Mouse (Mus musculus): ENCODE results near the gene Ntrk1. TPM values are rescaled to one million over a fixed set of nuclear protein-coding genes. Genes with fewer than 3 reads are reported as not detected.
A peak's percentile ranks its signal among the peaks of the same experiment; 100 is the strongest.

The Ntrk1 gene
- polyA plus RNA-seq, 1 experiment = not detected

- H3K4me1 ChIP-seq (ENCODE audit: control insufficient read depth, insufficient read depth, low read length) = peaks cover 12% of the 10 kb centered on the region
- H3K4me3 ChIP-seq (ENCODE audit: insufficient read depth, low read depth, low read length) = no peak overlapping the region
- TF ChIP-seq CTCF (IDR thresholded peaks at IDR 0.05; ENCODE audit: insufficient read depth, low read depth, low read length) (no peak), POLR2A (IDR thresholded peaks at IDR 0.05; ENCODE audit: insufficient read depth, low read depth, low read length) (no peak)
- WGBS = 27% methylated on average over 15 of the region's 15 CpGs
- H3K27ac ChIP-seq (ENCODE audit: insufficient read depth, low read depth, low read length) = no peak overlapping the region
Observed at GRCm38 (mm10) chr3:87763683-87764289, 31.2 kb downstream of the Ntrk1 start.

- no peak overlapping the region for H3K27ac ChIP-seq (ENCODE audit: insufficient read depth, low read depth, low read length)
- TF ChIP-seq CTCF (IDR thresholded peaks at IDR 0.05; ENCODE audit: insufficient read depth, low read depth, low read length) = no peak
- no peak for TF ChIP-seq POLR2A (IDR thresholded peaks at IDR 0.05; ENCODE audit: insufficient read depth, low read depth, low read length)
- H3K4me3 ChIP-seq (ENCODE audit: insufficient read depth, low read depth, low read length) = no peak overlapping the region
- 0 out of 2 replicates have a peak, but pooled peaks cover 10% of the 10 kb centered on the region for H3K4me1 ChIP-seq (ENCODE audit: control insufficient read depth, insufficient read depth, low read length)
- WGBS = 73% methylated on average over 4 of the region's 4 CpGs
Observed at GRCm38 (mm10) chr3:87763202-87763601, 31.8 kb downstream of the Ntrk1 start.

GRCm38 (mm10) chr3:87761408-87762375, 33.3 kb downstream of the Ntrk1 start:
- TF ChIP-seq POLR2A (IDR thresholded peaks at IDR 0.05; ENCODE audit: insufficient read depth, low read depth, low read length) (no peak), CTCF (IDR thresholded peaks at IDR 0.05; ENCODE audit: insufficient read depth, low read depth, low read length) (no peak)
- WGBS = 81% methylated on average over 20 of the region's 20 CpGs
- H3K4me3 ChIP-seq (ENCODE audit: insufficient read depth, low read depth, low read length) = no peak overlapping the region
- no peak overlapping the region for H3K27ac ChIP-seq (ENCODE audit: insufficient read depth, low read depth, low read length)
- H3K4me1 ChIP-seq (ENCODE audit: control insufficient read depth, insufficient read depth, low read length) = 0 out of 2 replicates have a peak, but pooled peaks cover 10% of the 10 kb centered on the region

GRCm38 (mm10) chr3:87758641-87759040, 36.3 kb downstream of the Ntrk1 start:
- Histone ChIP-seq H3K4me3 (ENCODE audit: insufficient read depth, low read depth, low read length) (no peak overlapping the region), H3K27ac (ENCODE audit: insufficient read depth, low read depth, low read length) (no peak overlapping the region), H3K4me1 (ENCODE audit: control insufficient read depth, insufficient read depth, low read length) (peaks cover 11% of the 10 kb centered on the region)
- TF ChIP-seq CTCF (IDR thresholded peaks at IDR 0.05; ENCODE audit: insufficient read depth, low read depth, low read length) = no peak
- TF ChIP-seq POLR2A (IDR thresholded peaks at IDR 0.05; ENCODE audit: insufficient read depth, low read depth, low read length) = no peak
- 65% methylated on average over 4 of the region's 5 CpGs for WGBS

- peaks cover 7% of the 10 kb centered on the region for H3K4me1 ChIP-seq (ENCODE audit: control insufficient read depth, insufficient read depth, low read length)
- H3K4me3 ChIP-seq (ENCODE audit: insufficient read depth, low read depth, low read length) = no peak overlapping the region
- H3K27ac ChIP-seq (ENCODE audit: insufficient read depth, low read depth, low read length) = no peak overlapping the region
- no peak for TF ChIP-seq POLR2A (IDR thresholded peaks at IDR 0.05; ENCODE audit: insufficient read depth, low read depth, low read length)
- no peak for TF ChIP-seq CTCF (IDR thresholded peaks at IDR 0.05; ENCODE audit: insufficient read depth, low read depth, low read length)
- 59% methylated on average over 20 of the region's 20 CpGs for WGBS
Observed at GRCm38 (mm10) chr3:87756488-87756887, 38.5 kb downstream of the Ntrk1 start.

- peaks cover 7% of the 10 kb centered on the region for H3K4me1 ChIP-seq (ENCODE audit: control insufficient read depth, insufficient read depth, low read length)
- no peak overlapping the region for H3K27ac ChIP-seq (ENCODE audit: insufficient read depth, low read depth, low read length)
- H3K4me3 ChIP-seq (ENCODE audit: insufficient read depth, low read depth, low read length) = peak overlapping the region; percentile 33
- WGBS = 6% methylated on average over 24 of the region's 24 CpGs
- TF ChIP-seq CTCF (IDR thresholded peaks at IDR 0.05; ENCODE audit: insufficient read depth, low read depth, low read length) (peak; percentile 88), POLR2A (IDR thresholded peaks at IDR 0.05; ENCODE audit: insufficient read depth, low read depth, low read length) (no peak)
Observed at GRCm38 (mm10) chr3:87755964-87756363, 39.0 kb downstream of the Ntrk1 start.

- Histone ChIP-seq H3K4me3 (ENCODE audit: insufficient read depth, low read depth, low read length) (no peak overlapping the region), H3K27ac (ENCODE audit: insufficient read depth, low read depth, low read length) (no peak overlapping the region), H3K4me1 (ENCODE audit: control insufficient read depth, insufficient read depth, low read length) (peaks cover 7% of the 10 kb centered on the region)
- TF ChIP-seq POLR2A (IDR thresholded peaks at IDR 0.05; ENCODE audit: insufficient read depth, low read depth, low read length) (no peak), CTCF (IDR thresholded peaks at IDR 0.05; ENCODE audit: insufficient read depth, low read depth, low read length) (no peak)
- WGBS = 83% methylated on average over 13 of the region's 13 CpGs
Observed at GRCm38 (mm10) chr3:87753829-87754228, 41.1 kb downstream of the Ntrk1 start.

- WGBS = 86% methylated on average over 3 of the region's 3 CpGs
- TF ChIP-seq CTCF (IDR thresholded peaks at IDR 0.05; ENCODE audit: insufficient read depth, low read depth, low read length) (no peak), POLR2A (IDR thresholded peaks at IDR 0.05; ENCODE audit: insufficient read depth, low read depth, low read length) (no peak)
- no peak overlapping the region for H3K4me3 ChIP-seq (ENCODE audit: insufficient read depth, low read depth, low read length)
- H3K4me1 ChIP-seq (ENCODE audit: control insufficient read depth, insufficient read depth, low read length) = peaks cover 7% of the 10 kb centered on the region
- H3K27ac ChIP-seq (ENCODE audit: insufficient read depth, low read depth, low read length) = no peak overlapping the region
Observed at GRCm38 (mm10) chr3:87752567-87752966, 42.4 kb downstream of the Ntrk1 start.

GRCm38 (mm10) chr3:87749977-87750376, 45.0 kb downstream of the Ntrk1 start:
- WGBS = 96% methylated on average over 12 of the region's 12 CpGs
- TF ChIP-seq CTCF (IDR thresholded peaks at IDR 0.05; ENCODE audit: insufficient read depth, low read depth, low read length) (no peak), POLR2A (IDR thresholded peaks at IDR 0.05; ENCODE audit: insufficient read depth, low read depth, low read length) (no peak)
- H3K4me1 ChIP-seq (ENCODE audit: control insufficient read depth, insufficient read depth, low read length) = peaks cover 9% of the 10 kb centered on the region
- no peak overlapping the region for H3K4me3 ChIP-seq (ENCODE audit: insufficient read depth, low read depth, low read length)
- H3K27ac ChIP-seq (ENCODE audit: insufficient read depth, low read depth, low read length) = no peak overlapping the region

Measured in olfactory bulb, adult 2 months (tissue).